Mouse (Mus musculus) kidney, postnatal 10 days (tissue): ENCODE results near the gene Rhox13.

ENCODE experiments used
- DNase-seq: peaks from one replicate; pipeline ENCODE4 v3.0.0; 2021; ENCODE audit warnings: mixed read lengths

The Rhox13 gene

DNA sequence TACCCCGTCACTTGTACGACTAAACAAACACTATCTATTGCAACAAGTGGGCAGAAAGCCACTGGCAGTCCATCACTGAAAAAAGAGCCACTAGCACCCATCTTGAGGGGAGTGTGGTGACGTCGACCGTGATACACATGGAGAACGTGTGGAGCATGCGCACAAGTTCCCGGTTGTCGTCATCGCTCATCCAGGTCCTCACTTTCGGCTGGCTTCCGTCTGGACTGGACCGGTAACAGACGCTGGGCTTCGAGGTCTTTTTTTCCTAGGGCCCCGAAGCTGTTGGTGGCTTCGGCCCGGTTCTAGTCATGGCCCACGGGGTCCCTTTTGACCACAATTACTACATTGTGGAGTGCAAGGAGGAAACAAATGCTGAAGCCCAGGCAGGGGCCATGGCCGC is at the start of gene Rhox13:
TSS of gene Rhox13 (plus strand) at position 238 of the 400 bp plus-strand sequence.
- DNase-seq: no peak

DNA sequence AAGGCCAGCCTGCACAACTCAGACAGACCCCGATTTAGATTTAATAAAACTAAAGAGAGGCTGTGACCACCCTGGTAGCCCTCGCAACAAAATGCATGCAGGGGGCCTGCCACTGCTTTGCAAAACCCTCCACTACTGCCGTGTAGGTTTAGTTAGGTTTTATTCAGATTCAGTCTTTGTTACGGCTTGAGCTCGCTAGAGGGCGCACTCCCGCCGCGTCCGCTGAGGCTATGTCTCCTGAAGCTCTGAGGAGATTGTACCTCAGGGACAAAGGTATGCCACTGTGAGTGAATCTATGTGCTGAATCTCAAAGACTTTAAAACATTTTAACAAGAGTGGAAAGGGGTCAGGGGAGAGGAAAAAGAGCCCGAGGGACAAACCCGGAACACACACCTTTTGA is 36.8 kb upstream of the Rhox13 start:
- peak; percentile 68 for DNase-seq

DNA sequence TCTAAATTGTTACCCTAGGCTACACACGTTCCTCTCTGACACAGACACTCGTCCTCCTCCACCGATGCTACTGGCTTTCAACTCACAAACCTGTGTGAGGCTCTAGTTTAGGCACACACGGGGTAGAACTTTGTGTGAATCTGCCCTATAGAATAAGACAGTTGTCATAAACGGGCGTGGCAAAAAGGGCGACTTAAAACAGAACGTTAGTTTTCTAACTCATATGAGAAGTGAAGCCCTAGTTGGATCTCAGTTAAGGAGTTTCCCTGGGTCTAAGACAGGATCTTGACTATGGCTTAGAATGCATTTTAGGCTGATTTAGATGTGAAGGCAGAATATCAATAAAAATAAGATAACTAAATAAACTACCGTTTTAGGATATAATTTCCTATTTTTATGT is 36.0 kb upstream of the Rhox13 start, which contains the start of gene Rhox11:
TSS of gene Rhox11 (minus strand) at position 101 of the 400 bp plus-strand sequence.
- DNase-seq: no peak

DNA sequence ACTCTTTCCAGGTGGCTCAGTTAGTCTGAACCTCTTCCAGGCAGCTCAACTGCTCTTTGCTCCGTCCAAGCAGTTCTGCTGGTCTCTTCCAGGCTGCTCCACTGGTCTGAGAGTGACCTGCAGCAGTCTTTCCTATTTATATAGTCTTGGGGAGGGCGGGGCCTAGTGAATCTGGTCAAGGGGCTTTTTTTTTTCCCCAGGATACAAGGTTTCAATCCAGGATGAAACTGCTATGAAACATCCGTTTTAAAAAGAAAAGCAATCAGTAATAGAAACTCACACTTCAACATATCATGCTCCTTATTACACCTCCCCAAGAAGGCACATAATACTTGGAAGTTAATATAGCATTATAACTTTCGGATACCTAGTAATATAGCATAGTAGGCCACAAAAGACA is 10.2 kb upstream of the Rhox13 start, which contains the start of gene Rhox12:
TSS of gene Rhox12 (minus strand) at position 101 of the 400 bp plus-strand sequence.
- DNase-seq: no peak

DNA sequence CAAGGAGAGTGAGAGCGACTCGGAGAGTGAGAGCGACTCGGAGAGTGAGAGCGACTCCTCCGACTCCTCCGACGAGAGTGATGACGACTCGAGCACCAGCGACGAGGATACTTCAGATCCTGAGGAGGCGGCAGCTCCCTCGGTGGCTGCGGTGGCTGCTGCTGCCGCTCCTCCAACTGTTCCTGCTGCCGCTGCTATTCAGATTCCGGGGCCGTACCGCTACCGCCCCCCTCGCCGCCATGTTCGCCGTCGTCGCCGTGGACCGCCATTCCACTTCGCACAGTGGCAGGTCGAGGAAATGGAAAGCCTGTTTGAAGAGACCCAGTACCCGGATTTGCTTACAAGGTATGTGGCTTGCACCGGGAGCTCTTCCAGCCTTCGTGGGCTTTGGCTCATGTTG is 459 bp downstream of the Rhox13 start:
- no peak for DNase-seq

DNA sequence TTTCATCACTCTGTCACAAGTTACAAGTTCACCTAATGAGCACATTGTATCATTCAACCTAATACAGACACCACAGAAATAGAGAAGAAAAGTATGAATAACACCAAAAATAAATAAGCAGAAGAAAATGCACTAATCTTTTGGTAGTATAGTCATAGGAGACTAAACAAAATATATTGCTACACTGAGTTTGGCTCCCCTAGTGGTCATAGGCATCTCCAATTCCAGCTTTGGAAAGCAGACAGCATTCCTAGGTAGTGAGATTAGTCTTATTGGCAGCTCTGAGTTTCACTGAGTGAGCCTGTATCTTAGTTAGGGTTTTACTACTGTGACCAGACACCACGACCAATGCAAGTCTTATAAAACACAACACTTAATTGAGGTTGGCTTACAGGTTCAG is 38.1 kb downstream of the Rhox13 start:
- no peak for DNase-seq

DNA sequence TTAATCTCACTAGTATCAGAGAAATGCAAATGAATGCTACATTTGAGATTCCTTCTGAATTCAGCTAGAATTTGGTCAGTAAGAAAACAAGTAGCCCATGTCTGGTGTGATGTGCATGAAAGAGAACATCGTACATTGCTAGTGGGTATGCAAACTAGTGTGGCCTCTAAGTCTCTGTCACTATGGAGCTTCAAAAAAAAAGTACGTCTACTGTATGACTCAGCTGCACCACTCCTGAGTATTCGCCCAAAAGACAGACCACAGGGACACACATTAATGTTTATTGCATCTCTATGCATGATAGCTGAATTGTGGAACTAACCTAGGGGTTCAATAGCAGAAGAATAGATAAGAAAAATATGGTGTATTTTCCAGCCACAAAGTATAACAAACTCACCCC is 44.3 kb downstream of the Rhox13 start:
- DNase-seq: no peak

DNA sequence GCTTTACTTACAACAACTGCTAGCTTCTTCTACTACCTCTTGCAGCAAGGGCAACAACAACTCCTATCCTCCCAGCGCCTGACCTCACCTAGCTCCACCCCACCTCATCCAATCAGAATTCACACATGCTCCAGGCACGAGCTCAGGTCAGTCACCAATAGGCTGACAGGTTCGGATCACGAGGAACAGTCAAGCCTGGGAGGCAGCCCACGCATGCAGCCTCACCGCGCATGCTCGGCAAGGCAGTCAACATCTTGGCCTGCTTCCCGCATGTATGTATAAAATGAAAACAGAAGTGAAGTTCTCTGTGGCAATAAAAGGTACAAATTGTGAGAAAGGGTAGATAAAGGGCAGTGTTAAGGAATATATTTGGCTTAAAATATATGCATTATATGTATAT is 45.0 kb downstream of the Rhox13 start:
- no peak for DNase-seq

DNA sequence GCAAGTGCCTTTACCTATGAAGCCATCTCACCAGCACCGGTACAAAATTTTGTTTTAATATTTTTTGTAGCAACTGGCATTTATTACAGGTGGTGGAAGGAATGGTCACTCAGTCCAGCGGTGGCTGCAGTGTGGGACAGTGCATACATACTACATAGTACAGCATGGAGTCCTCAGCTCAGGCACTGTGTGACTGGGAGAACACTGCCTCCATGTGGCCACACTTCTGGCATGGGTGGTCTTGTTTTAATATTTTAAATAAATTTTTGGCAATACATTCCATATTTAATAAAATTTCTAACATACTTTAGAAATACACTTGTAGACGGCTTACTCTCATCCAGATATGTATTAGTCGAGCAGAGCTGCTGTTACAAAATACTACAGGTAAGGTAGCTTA is 45.6 kb downstream of the Rhox13 start:
- no peak for DNase-seq
